Mouse (Mus musculus) C2C12 (cell line): ENCODE measurements around the gene Mprip.

ENCODE experiments used
- CTCF ChIP-seq: IDR thresholded peaks from one replicate; pipeline ENCODE4 v1.5.1; 2011; ENCODE audit not compliant: control insufficient read depth, insufficient read depth, insufficient read length
- MYOD1 ChIP-seq: IDR thresholded peaks from one replicate; pipeline ENCODE4 v1.6.1; 2011; ENCODE audit warnings: low read depth; ENCODE audit not compliant: control insufficient read depth, insufficient read length
- MYOG ChIP-seq: IDR thresholded peaks from one replicate; pipeline ENCODE4 v1.6.1; 2011; ENCODE audit not compliant: control insufficient read depth, insufficient read length; ENCODE audit errors: extremely low read depth

- no peak for TF ChIP-seq MYOG
- TF ChIP-seq CTCF, result peak; percentile 68
- no peak for TF ChIP-seq MYOD1
These were observed 117.2 kb downstream of the Mprip start for GRCm38 (mm10) chr11:59778181-59778873.
